Mouse (Mus musculus): ENCODE data around the gene Pet2.

The Pet2 gene

GRCm38 (mm10) chrX:89409589-89409988 lies at the start of gene Pet2:
Gene Pet2 (minus strand): TSS chrX:89409689.
- DNase-seq: no peak

Measured in spleen, adult 18-20 months (tissue).